Mouse (Mus musculus) brain, embryonic 18.5 days (tissue): ENCODE data around the gene Farp1.

Experiments
- DNase-seq: peaks from one replicate; pipeline ENCODE4 v3.0.0-alpha.2; 2012; ENCODE audit warnings: low read depth, low spot score

Farp1 gene

DNA sequence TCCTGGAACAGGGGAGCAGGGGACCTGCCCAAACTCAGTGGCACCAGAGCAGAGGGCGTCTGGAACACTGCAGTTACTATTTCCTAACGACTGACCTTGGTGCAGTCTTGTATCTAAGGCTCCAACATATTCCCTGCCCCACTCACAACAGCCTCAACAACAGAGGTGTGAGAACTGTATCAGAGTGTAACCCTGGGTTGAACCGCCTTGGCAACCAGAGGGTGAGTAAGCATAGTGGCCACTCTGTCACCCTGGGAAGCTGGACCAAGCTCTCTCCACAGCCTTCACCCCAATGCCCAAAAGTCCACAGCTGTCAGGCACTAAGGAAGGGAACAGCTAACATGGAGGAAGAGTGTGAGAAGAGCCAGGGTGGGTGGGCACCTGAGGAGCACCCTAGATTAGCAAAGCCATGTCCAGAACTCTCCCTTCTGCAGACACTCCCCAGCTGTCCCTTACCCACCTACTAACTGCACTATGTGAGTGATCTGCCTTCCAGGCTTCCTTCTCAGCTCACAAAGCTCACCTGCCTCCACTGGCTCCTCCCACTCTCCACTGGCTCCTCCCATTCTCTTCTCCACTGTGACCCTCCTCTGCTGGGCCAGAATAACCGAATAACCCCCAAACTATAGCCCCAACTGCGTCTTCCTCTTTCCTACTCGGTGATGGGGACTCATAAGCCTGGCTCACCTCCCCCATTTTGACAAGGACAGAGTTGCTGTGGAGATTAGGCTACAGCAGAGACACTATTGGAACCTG lies 275.5 kb downstream of the Farp1 start:
- DNase-seq = no peak

DNA sequence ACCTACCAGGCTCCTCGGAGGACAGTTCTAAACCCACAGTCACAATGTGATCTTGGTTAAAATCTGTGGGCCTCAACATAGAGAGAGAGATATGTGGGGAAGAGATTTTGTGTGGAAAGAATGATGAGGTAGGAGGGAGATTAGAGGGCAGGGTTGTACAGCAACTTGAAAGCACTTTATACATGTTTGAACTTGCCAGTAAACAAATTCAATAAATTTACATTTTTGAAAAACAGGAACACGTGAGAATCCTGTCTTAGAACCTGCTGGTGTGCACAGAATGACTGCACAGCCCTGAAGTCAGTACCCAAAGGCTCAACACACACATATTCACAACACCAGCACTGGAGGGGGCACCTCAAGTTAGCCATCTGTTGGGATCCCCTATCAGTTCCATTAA lies 276.1 kb downstream of the Farp1 start:
- DNase-seq = no peak

DNA sequence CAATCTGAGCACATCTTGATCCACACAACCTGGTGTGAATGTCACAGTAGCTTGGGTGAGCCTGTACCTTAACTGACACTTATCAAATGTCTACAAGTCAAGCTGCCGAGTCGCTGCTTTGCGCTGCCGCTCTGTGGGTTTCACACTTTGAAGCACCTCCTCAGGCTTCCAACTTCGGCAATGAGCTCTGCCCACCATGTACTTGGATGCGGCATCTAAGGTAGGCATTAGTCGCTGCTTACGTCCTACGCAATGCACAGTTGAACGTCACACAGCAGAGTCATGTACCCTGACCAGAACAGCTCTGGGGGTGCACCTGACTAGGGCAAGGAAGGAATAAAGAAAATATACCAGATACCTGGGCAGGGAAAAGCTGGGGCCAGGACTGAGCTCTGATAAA lies 278.3 kb downstream of the Farp1 start:
- DNase-seq = no peak

DNA sequence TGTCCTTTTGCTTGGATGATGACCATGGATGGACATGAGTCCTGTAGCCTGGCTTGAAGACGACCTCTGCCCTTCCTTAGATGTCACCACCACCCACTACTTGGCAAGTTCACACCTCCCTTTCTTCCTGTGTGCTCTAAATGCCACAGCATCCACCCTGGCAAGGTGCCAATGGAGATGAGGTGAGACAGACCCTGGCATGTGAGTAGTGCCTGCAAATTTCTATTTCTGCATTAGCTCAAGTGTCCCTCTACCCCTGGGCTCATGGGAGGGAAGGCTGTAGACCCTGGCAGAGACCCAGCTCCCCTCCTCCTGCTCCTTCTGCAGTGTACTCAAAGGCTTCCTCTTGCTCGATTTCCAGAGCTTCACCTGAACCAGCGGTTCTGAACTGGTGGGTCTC lies 279.9 kb downstream of the Farp1 start:
- no peak for DNase-seq

DNA sequence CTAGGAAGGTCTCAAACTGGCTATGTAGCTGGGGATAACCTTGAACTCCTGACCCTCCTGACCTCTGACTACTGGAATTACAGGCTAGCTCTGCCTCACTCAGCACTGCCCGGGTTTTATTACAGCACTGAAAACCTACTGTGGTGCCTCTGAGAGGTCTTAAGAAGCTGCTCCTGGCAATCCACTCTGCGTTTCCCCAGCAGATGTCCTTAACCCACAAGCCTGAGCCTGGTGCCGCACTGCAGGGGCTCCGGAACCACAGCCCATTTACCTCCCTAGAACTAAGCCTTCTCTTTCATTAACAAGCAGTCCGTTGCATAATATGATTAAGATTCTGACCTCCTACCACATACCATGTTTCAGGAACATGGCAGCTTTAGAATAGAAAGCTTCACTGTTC lies 281.1 kb downstream of the Farp1 start:
- DNase-seq = no peak

DNA sequence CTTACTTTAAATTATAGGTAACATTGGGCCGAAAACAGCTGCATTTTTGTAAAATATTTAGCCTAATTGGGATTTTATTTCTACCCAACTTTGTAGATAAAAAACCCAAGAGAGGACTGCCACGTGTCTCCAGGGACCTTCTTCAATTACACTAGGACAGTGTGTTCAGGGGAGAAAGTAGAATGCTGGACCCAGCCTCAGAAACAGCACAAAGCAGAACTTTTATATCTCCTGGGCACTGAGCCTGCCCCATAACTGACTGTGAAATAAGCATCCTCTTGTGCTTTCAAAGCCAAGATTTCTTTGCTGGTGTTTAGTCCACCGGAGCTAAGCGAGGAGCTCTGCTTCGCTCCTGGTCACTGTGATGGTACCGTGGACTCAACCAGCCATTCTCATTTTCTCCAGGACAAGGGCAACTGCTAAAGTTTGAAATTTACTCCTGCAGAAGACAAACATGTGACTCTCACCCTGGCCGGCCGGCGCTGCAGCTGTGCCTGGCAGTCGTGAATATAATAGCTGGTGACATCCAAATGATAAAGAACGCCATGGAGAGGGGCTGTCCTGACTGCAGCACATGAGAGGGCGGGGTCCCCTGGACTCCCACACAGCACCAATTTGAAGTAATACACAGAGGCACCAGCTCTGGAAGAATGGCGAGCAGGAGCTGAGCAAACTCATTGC lies 281.8 kb downstream of the Farp1 start:
- no peak for DNase-seq

DNA sequence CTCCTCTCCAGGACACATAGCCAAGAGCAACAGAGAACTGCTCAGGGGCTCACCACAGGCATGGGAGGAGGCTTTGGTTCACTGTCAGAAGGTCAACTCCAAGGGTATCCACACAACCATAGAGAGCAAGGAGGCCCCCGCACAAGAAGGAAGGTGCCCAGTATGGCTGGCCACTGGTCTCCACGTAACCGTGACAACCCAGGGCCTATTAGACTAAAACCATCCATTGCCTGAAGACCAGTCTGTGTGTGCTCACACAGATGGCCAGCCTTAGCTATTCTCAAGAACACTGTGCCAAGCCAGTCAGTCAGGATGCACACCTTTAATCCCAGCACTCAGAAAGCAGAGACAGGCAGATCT lies 282.3 kb downstream of the Farp1 start:
- no peak for DNase-seq

DNA sequence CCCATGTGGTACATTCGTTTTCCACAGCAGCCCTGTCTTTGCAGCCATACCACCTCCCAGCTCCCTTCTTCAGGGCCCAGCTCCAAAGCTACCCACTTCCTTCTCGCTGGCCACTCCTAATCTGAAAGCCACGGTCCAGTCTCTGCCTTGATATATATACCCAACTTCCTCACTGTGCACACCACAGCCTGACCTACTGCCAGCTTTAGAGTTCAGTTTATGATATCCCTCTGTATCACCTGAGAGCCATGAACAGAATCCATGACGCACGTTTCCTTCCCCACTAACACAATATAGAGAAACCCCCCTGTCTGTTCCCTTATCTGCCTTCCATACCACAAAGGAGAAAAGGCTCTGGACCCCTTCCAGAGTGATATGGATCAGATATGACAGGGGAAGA lies 283.4 kb downstream of the Farp1 start:
- DNase-seq = no peak

DNA sequence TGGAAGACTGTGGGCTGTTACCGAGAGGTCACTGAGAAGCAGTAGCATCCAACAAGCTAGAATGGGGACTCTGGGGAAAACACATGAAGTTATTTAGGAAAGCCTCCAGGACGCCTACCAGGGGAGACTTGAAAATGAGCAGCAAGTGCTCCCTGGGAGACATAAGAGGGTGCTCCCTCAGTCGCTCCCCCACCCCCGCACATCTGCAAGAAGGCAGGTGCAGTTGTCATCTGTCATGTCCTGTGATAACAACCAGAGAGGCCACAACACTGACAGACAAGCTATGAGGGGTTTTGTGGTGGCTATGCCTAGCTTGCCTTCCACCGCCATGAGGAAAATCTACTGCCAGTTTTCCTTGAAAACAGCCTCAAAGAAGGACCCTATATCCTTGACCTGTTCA lies 287.1 kb downstream of the Farp1 start:
- DNase-seq = no peak

DNA sequence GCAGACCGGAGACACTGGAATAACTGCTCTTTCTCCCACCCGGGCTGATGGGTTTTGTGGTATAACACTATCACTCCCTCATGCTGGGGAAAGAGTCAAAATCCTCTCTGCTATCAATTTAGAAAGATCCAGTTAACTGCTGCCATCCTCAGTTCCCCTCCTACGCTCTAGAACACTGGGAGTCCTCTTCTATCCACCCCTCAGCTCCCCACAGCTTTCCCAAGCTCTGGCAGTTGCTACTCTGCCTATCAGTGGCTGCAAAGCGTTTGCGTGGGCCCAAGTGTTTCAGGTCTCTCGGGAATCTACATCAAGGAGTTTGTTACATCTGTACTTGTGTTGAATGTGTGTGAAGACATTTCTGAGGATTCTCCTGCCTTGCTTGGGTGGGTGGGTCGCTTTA lies 287.6 kb downstream of the Farp1 start:
- DNase-seq = no peak

DNA sequence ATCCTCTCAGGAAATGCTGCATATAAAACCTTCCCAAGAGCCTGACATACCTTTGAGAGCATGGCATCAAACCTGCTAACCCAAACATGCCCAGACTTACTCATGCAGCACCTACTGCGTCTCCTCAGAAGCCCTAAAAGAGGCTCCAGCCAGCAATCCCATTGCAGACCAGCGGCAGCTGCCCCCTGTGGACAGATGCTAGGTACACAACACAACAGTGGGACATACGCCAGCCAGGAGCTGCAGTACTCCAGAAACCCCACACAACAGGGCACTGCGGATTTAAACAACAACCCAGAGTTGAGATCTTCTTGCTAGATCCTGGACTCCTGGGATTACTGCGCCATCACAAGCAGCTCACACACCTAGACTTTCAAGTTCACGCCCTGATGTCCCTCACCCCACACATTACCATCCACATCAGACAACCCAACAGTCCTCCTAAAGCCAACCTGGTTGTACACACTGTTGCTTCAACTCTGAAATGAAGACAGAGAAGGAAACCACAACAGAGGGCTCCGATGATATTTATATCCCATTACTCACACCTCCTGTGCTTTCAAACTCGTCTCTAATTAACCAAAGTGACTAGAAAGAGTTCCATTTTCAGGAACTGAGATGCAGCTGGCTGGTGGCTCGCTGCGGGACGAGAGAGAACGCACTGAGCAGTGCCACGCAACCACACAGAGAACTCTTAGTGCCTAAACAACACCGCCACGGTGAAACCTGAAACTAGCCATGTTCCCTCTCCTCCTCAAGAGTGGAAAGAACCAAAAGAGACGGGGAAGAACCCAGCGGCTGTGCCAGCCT lies 289.7 kb downstream of the Farp1 start:
- no peak for DNase-seq

DNA sequence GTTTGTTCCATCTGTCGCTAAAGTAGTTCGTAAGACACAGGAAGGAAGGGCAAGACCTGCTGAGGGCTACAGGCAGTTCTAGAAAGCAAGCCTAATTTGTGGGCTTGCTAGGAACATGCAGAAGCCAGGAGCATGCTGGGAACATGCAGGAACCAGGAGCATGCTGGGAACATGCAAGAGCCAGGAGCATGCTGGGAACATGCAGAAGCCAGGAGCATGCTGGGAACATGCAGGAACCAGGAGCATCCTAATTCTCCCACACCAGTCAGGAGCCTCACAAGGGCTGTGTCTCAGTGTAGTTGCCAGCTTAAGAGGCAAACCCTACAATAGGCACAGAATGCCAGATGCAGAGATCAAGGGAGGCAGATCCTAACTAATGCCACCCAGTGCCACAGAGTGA lies 291.4 kb downstream of the Farp1 start:
- DNase-seq = no peak

DNA sequence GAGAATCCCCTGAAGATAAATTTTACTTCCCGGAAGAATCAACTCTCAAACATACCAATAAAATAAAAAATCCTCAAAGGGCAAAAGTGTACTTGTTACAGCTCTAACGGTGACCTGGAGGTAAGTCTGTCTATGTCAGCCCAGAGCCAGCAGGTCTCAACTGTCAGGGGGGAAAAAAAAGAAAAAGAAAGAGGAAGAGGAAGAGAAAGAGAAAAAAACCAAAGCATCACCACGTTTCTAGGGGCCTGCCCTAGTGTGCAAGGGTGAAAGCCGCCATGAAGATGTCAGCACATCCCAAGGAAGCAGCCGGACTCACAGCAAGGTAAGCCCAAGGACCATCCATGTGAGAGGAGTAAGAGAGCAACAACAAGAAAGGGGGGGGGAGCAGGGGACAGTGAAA lies 293.9 kb downstream of the Farp1 start:
- no peak for DNase-seq

DNA sequence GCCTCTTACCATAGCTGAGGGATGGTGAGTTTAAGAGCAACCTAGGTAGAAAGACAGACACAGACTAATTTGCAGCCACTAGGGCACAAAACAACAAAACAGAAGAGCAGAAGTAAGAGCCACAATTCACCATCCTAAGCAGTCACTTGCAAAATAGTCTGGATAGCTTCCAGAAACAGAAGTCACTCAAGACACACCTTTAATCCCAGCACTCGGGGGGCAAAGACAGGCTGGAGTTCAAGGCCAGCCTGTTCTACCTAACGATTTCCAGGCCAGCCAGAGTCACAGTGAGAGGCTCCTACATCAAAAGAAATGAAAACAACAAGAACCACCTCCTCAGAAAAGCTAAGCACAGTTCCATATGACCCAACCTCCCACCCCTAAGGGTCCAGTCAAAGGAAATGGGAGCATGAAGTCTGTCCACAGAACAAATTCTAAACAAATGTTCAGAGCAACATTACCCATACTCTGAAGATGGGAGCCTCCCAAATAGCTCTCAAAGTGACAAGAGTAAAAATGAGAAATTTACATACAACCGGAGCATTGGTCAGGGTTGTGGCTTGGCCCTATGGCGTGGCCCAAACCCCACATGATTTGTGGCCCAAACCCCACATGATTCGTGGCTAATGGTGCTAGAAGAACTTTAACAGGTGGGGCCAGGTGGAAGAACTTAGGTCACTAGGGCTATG lies 294.5 kb downstream of the Farp1 start:
- DNase-seq = no peak

DNA sequence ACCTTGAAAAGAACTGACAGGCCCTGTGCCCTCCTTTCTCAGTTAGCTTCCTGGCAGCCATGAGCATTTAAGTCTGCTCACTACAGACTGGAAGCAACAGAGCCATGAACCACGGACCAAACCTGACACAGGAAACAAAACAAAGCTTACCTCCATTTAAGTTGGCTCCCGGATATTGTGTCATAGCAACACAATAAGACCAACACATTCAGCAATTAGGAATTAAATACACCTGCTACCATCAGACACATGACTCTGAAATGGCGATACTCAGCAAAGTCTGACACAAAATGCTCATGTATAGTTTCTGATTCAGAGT lies 295.0 kb downstream of the Farp1 start:
- no peak for DNase-seq
